Mouse (Mus musculus): ENCODE measurements at regions not wholly inside any gene's neighbourhood (a gene's known extent, or its start where the extent isn't known, plus 50 kb on each side); places are given as distances from the start of the nearest gene placed in this dataset.
A peak's percentile ranks its signal among the peaks of the same experiment; 100 is the strongest.

- no peak overlapping the region for H3K4me3 ChIP-seq (replicated peaks; ENCODE audit: low read depth, low read length)
- TF ChIP-seq CTCF (IDR thresholded peaks at IDR 0.05; ENCODE audit: low read depth): no peak
- no peaks in the 10 kb centered on the region for H3K9me3 ChIP-seq (replicated peaks; ENCODE audit: low read length)
- 6% methylated on average over 11 of the region's 11 CpGs for WGBS
- no peak for ATAC-seq (replicated peaks; ENCODE audit: low FRiP score, low read depth)
- no peak overlapping the region for H3K9ac ChIP-seq (ENCODE audit: low read depth, low read length)
- no peak overlapping the region for H3K27ac ChIP-seq
- peak; percentile 61 for DNase-seq (ENCODE audit: low spot score)
- no peaks in the 10 kb centered on the region for H3K4me1 ChIP-seq (replicated peaks; ENCODE audit: insufficient read depth, low read length)
- no peaks in the 10 kb centered on the region for H3K36me3 ChIP-seq (ENCODE audit: insufficient read depth, low read length)
- no peak overlapping the region for H3K4me2 ChIP-seq (ENCODE audit: low read length)
- H3K27me3 ChIP-seq (ENCODE audit: insufficient read depth, low read length): peaks cover 48% of the 10 kb centered on the region
These were observed 251.3 kb upstream of the Nfe2l3 start for GRCm38 (mm10) chr6:51180881-51181875.

DNA sequence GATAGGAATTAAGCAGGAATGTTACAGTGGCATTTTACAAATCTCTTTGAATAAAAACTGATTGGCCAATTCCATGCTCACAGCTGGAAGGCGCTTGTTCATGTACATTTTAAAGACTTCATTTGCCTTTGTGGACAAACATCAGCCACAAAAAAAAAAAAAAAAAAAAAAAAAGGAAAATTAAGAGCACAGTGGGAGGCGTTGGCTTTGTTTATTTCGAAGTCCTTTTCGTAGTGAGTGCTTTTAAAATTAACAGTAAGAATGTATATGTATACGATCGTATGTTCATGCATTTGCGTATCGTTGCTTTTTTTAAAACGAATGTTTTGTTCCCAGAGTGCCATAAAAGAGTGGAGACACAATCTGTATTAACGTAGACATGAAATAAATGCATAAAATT is 250.6 kb upstream of the Nfe2l3 start:
- DNase-seq (ENCODE audit: low spot score): peak; percentile 21
- H3K4me3 ChIP-seq (replicated peaks; ENCODE audit: low read depth, low read length): no peak overlapping the region
- ATAC-seq (replicated peaks; ENCODE audit: low FRiP score, low read depth): no peak

DNA sequence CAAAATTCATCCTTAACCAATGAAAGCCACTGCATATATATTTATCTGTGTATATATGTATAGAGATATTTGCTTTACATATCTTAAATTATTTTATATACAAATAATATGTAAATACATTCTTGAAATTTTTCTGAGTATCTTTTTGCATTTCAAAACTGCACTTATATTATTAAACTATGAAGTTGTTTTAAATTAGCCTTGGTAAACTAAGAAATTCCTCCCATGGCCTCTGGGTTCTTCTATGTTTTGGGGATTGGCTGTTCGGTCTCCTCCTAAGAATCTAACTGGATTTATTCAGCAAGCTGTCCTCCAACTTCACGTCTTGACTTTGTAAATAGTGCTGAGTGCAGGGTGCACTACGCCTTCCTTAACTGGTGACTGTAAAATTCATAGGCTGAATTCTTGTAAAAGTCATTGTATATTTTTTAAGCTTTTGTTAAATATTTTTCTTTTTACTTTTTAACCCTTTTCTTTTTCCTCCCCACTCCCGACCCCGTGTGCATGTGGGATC is 249.6 kb upstream of the Nfe2l3 start:
- no peak for ATAC-seq (replicated peaks; ENCODE audit: low FRiP score, low read depth)

More for the DNA sequence above, 250.6 kb upstream of the Nfe2l3 start:
- 18% methylated on average over 10 of the region's 10 CpGs for WGBS
- Histone ChIP-seq H3K27me3 (ENCODE audit: insufficient read depth, low read length) (peaks cover 49% of the 10 kb centered on the region), H3K9me3 (replicated peaks; ENCODE audit: low read length) (no peaks in the 10 kb centered on the region), H3K4me1 (replicated peaks; ENCODE audit: insufficient read depth, low read length) (no peaks in the 10 kb centered on the region), H3K27ac (no peak overlapping the region), H3K4me2 (ENCODE audit: low read length) (no peak overlapping the region), H3K36me3 (ENCODE audit: insufficient read depth, low read length) (no peaks in the 10 kb centered on the region), H3K9ac (ENCODE audit: low read depth, low read length) (no peak overlapping the region)
- TF ChIP-seq CTCF (IDR thresholded peaks at IDR 0.05; ENCODE audit: low read depth): no peak

GRCm38 (mm10) chr6:51183576-51184420 is 248.7 kb upstream of the Nfe2l3 start:
- H3K4me2 ChIP-seq (ENCODE audit: low read length): no peak overlapping the region
- H3K4me1 ChIP-seq (replicated peaks; ENCODE audit: insufficient read depth, low read length): no peaks in the 10 kb centered on the region
- no peak overlapping the region for H3K27ac ChIP-seq
- peaks cover 62% of the 10 kb centered on the region for H3K27me3 ChIP-seq (ENCODE audit: insufficient read depth, low read length)
- TF ChIP-seq CTCF (IDR thresholded peaks at IDR 0.05; ENCODE audit: low read depth): no peak
- ATAC-seq (replicated peaks; ENCODE audit: low FRiP score, low read depth) (no peak), DNase-seq (ENCODE audit: low spot score) (peak; percentile 8)
- H3K9ac ChIP-seq (ENCODE audit: low read depth, low read length): no peak overlapping the region
- WGBS: 2% methylated on average over 21 of the region's 21 CpGs
- no peak overlapping the region for H3K4me3 ChIP-seq (replicated peaks; ENCODE audit: low read depth, low read length)
- no peaks in the 10 kb centered on the region for H3K9me3 ChIP-seq (replicated peaks; ENCODE audit: low read length)
- no peaks in the 10 kb centered on the region for H3K36me3 ChIP-seq (ENCODE audit: insufficient read depth, low read length)

More for the DNA sequence above, 249.6 kb upstream of the Nfe2l3 start:
- H3K4me1 ChIP-seq (replicated peaks; ENCODE audit: insufficient read depth, low read length): no peaks in the 10 kb centered on the region
- H3K27ac ChIP-seq: no peak overlapping the region
- no peak for TF ChIP-seq CTCF (IDR thresholded peaks at IDR 0.05; ENCODE audit: low read depth)
- no peaks in the 10 kb centered on the region for H3K9me3 ChIP-seq (replicated peaks; ENCODE audit: low read length)
- H3K9ac ChIP-seq (ENCODE audit: low read depth, low read length): no peak overlapping the region
- H3K4me3 ChIP-seq (replicated peaks; ENCODE audit: low read depth, low read length): no peak overlapping the region
- no peaks in the 10 kb centered on the region for H3K36me3 ChIP-seq (ENCODE audit: insufficient read depth, low read length)
- peaks cover 54% of the 10 kb centered on the region for H3K27me3 ChIP-seq (ENCODE audit: insufficient read depth, low read length)
- H3K4me2 ChIP-seq (ENCODE audit: low read length): no peak overlapping the region
- 7% methylated on average over 5 of the region's 5 CpGs for WGBS
- peak; percentile 46 for DNase-seq (ENCODE audit: low spot score)

GRCm38 (mm10) chr6:51184500-51184899 is 248.0 kb upstream of the Nfe2l3 start:
- H3K4me2 ChIP-seq (ENCODE audit: low read length): no peak overlapping the region
- no peak for DNase-seq (ENCODE audit: low spot score)
- no peak for ATAC-seq (replicated peaks; ENCODE audit: low FRiP score, low read depth)
- no peaks in the 10 kb centered on the region for H3K36me3 ChIP-seq (ENCODE audit: insufficient read depth, low read length)
- WGBS: 5% methylated on average over 3 of the region's 3 CpGs
- H3K27me3 ChIP-seq (ENCODE audit: insufficient read depth, low read length): peaks cover 62% of the 10 kb centered on the region
- no peaks in the 10 kb centered on the region for H3K9me3 ChIP-seq (replicated peaks; ENCODE audit: low read length)
- no peak overlapping the region for H3K4me3 ChIP-seq (replicated peaks; ENCODE audit: low read depth, low read length)
- TF ChIP-seq CTCF (IDR thresholded peaks at IDR 0.05; ENCODE audit: low read depth): no peak
- H3K27ac ChIP-seq: no peak overlapping the region
- H3K4me1 ChIP-seq (replicated peaks; ENCODE audit: insufficient read depth, low read length): no peaks in the 10 kb centered on the region
- H3K9ac ChIP-seq (ENCODE audit: low read depth, low read length): no peak overlapping the region

- Histone ChIP-seq H3K36me3 (ENCODE audit: insufficient read depth, low read length) (no peaks in the 10 kb centered on the region), H3K9me3 (replicated peaks; ENCODE audit: low read length) (no peaks in the 10 kb centered on the region), H3K4me1 (replicated peaks; ENCODE audit: insufficient read depth, low read length) (no peaks in the 10 kb centered on the region), H3K4me3 (replicated peaks; ENCODE audit: low read depth, low read length) (no peak overlapping the region), H3K27ac (no peak overlapping the region), H3K9ac (ENCODE audit: low read depth, low read length) (no peak overlapping the region), H3K27me3 (ENCODE audit: insufficient read depth, low read length) (peaks cover 62% of the 10 kb centered on the region), H3K4me2 (ENCODE audit: low read length) (no peak overlapping the region)
- TF ChIP-seq CTCF (IDR thresholded peaks at IDR 0.05; ENCODE audit: low read depth): no peak
- DNase-seq (ENCODE audit: low spot score) (no peak), ATAC-seq (replicated peaks; ENCODE audit: low FRiP score, low read depth) (no peak)
- 20% methylated on average over 6 of the region's 6 CpGs for WGBS
These were observed 247.3 kb upstream of the Nfe2l3 start for GRCm38 (mm10) chr6:51185201-51185600.
